Mouse (Mus musculus): Measurements from ENCODE around the gene Gtpbp2.

Gene Gtpbp2

DNA sequence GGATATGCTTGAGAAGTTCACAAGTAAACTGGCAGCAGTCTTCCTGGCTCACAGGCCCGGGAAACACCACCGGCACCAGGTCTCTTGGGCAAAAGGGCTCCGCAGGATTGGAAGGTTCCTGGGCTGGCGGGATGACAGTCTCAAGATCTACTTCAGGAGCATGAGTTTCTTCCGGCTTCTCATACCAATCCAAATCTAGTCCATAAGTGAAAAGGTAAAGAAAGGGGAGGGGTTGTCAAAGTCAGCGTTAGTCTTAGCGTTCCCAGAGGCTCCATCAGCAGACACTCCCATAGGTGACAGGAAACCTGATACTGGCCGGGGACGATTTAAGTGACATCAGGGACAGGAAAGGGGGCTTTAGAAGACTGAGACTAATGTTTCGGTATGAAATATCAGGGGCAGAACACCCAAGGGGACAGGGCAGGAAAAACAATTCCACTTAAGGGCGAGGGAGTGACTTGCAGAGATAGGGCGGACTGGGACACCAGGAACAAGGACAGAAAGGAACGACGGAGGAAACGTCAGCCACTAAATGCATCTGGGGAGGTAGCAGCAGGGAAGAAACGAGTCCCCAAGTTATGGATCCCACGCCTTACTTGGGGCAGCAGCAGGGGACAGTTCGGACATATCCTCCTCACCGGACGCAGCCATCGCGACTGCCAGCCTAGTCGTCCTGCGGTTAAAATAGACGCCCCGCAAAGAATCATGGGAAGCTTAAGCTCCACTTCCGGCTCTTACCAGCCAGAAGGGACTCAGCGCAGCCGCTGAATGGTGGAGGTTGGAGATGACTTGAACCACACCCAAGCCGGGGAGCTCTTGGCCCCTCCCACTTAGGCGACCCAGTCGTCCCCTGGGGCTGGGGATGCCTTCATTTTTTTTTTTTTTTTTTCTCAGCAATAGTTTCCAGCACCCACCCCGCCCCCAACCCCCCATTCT lies 7.7 kb upstream of the Gtpbp2 start, which contains the start of gene Mad2l1bp:
TSS of gene Mad2l1bp (minus strand) at position 707 of the 936 bp plus-strand sequence.
- DNase-seq (ENCODE audit: inconsistent age in 2 of 2, low spot score in 1 of 2) = peak; percentile 91 to 96

DNA sequence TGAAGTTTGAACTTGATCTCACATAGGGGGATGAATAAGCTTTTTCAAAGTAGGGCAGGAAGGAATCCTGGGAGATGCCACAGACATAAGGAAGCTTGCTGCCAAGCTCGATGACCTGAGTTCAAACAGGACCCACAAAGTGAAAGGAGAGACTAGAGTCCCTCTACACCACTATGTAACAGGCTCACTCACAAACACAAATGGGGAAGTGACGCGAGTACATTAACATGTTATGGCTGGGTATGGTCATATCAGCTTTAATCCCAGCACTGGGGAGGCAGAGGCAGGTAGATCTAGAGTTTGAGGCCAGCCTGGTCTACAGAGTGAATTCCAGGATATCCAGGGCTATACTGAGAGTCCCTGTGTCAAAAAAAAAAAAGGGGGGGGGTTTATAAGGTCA lies 6.5 kb upstream of the Gtpbp2 start:
- no peak for DNase-seq (ENCODE audit: inconsistent age in 2 of 2, low spot score in 1 of 2)

DNA sequence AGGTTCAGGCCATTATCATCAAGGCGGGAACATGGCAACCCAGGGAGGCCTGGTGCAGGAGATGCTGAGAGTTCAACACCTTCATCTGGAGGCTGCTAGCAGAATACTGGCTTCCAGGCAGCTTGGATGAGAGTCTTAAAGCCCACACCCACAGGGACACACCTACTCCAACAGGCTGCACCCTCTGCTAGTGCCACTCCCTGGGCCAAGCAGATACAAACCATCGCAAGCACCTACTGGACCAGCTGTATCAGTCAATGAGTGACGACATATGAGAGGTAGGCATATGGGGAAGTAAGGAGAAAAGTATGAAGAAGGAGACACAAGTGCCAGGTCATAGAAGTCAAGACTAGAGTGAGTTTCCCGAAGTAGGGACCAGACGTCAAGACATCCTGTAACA lies 4.2 kb upstream of the Gtpbp2 start:
- no peak for DNase-seq (ENCODE audit: inconsistent age in 2 of 2, low spot score in 1 of 2)

DNA sequence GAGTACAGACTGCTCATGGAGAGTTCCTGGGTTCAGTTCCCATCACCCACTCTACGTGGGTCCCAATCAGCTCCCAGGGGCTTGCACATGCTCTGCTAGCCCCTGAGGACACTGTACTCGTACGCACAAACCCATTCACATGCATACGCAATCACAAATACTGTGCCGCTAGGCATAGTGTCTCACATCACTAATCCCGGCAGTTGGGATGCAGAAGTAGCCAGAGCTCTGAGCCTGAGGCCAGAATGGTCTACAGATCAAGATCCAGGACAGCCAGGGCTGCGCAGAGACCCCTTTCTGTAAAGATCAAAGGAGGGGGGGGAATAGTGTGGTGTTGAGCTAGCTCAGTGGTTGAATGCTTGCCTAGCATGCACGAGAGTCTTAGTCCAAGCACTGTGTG lies 3.7 kb upstream of the Gtpbp2 start:
- DNase-seq (ENCODE audit: inconsistent age in 2 of 2, low spot score in 1 of 2) = no peak

DNA sequence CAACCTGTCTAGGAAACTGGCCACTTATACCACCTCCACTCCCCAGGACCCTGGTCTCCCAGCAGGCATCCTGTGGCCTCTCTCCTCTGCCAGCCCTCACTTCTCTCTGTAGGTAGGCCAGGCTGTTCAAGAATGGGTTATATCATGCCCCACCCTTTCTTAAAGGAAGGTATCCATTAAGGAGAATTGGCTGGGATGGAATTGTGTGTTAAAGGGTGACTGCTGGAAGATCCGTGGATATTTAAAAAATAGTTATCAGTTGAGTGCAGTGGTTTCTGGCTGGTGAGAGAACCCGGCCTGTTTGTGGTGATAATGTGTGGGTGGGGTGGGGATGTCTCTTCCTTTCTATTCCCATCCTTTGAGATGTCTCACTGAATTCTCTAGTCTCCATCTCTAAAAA lies 1.6 kb upstream of the Gtpbp2 start:
- peak in 1 of 2 experiments; percentile 52 for DNase-seq (ENCODE audit: inconsistent age in 2 of 2, low spot score in 1 of 2)

DNA sequence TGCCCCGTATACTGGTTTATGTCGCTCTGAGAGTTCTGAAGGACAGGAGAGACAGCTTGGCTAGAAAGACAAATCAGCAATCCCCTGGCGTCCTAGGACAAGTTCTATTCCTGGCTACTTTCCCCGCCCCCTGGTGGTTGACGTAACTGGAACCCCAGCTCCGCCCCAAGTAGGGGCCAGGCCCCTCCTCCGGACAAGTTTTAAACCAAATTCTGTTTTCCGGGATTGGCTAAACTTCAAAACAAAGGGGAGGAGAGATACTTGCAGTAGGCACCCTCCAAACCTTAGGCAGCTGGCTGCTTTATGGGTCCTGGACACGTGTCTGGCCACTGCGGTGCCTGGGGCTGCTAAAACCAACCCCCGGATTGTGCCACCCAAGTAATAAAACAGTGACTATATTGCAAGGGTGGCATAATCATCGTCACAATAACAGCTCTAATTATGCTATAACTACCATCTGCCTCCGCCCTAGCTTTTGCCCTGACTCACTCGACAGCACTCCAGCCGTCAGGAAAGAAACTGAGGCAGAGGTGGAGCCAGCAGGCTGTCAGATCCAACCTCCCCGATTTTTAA lies 656 bp upstream of the Gtpbp2 start:
- DNase-seq (ENCODE audit: inconsistent age in 2 of 2, low spot score in 1 of 2) = peak; percentile 96 to 99

DNA sequence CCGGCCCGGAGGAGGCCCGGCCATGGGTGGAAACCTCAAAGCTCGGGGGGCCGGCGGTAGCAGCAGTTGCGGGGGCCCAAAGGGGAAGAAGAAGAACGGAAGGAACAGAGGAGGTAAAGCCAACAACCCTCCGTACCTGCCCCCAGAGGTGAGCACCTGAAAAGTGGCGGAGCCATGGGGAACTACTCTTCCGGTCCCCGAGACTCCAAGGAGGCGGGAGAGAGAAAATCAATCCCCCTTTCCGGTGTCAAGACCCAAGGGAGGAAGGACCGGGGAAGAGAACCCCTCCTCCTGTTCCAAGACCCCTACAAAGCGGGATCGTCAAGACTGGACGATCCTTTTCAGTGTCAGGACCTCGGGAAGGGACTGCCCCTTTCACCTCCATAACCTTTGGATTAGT lies 347 bp downstream of the Gtpbp2 start:
- no peak for DNase-seq (ENCODE audit: inconsistent age in 2 of 2, low spot score in 1 of 2)

DNA sequence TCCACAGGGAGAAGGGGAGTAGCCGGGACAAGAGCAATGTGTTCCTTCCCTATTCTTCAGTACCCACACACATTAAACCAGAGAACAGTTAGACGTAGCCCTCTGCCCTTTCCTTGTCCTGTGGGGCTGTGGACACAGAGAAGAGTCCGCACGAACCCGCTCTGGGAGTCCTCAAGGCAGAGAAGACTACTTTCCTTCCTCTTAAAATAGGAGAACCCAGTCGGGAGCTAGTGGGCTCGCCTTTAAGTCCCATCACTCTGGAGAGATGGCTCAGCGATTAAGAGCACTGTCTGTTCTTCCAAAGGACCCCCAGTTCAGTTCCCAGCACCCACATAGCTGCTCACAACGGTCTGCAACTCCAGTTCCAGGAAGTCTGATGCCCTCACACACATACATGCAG lies 878 bp downstream of the Gtpbp2 start:
- DNase-seq (ENCODE audit: inconsistent age in 2 of 2, low spot score in 1 of 2) = no peak

DNA sequence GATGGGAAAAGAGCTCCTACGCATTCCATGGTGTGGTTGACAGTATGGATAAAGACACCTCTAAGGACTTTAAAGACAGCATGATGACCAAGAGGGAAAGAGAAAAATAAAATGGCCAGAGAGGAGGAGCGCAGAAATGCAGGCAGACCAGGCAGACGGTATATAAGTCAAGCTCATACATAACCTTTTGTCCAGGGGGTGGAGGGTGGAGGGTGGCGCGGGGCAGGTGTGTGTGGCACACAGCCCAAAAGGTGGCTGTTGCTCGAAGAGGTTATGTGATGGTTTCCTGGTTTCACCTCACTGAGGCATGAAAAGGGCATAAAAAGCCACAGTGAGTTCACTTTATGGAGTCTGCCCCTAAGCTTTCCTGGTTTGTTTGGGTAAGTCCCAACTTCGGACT lies 1.7 kb downstream of the Gtpbp2 start:
- no peak for DNase-seq (ENCODE audit: inconsistent age in 2 of 2, low spot score in 1 of 2)

DNA sequence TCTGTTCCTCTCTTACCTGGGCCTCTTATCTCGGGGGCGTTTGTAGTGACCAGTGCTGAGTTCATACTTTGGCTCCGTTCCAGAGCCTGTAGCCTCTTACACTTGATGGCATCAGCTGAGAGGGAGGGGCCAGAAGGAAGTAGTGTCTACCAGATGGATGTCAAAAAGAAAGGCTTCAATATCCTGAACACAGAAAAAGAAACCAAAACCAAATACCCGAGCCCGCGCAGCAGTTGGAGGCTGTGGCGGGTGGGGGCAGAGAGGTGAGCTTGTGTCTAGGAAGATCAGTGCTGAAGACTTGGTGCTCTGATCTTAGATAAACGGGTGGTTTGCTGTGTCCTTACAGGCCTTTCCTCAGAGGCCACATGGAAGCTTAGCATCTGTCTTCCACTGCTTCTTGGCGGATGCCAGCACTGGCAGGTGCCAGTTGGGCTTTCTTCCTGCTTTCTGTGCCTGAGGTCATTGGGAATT lies 2.2 kb downstream of the Gtpbp2 start:
- DNase-seq (ENCODE audit: inconsistent age in 2 of 2, low spot score in 1 of 2) = peak; percentile 51 to 80

DNA sequence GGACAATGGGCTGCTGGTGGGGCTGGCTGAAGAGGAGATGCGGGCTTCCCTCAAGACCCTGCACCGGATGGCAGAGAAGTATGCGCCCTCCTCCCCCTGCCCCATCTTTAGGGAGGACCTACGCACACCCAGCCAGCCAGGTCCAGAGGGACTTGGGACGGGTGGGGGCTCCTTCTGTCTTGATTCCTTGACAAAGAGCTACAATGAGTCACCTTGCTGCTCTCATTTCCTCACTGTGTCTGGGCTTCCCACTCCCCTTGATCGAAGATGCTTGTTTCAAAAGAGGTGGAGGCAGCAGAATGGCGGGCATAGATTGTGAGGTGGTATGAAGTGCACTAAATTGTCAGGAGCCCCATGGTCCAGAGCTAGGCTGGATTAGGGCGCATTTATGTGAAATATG lies 3.5 kb downstream of the Gtpbp2 start:
- no peak for DNase-seq (ENCODE audit: inconsistent age in 2 of 2, low spot score in 1 of 2)

DNA sequence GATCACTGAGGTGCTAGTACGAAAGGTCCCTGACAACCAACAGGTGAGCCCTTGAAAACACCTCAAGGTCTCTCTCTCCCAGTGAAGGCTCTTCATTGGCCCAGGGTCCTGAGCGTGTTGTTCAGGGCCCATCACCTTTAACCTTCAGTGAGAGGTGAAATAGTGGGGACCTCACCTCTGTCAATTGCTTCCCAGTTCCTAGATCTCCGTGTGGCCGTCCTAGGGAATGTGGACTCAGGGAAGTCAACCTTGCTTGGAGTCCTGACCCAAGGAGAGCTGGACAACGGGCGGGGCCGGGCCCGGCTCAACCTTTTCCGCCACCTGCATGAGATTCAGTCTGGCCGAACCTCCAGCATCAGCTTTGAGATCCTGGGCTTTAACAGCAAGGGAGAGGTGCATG lies 4.0 kb downstream of the Gtpbp2 start:
- DNase-seq (ENCODE audit: inconsistent age in 2 of 2, low spot score in 1 of 2) = no peak

DNA sequence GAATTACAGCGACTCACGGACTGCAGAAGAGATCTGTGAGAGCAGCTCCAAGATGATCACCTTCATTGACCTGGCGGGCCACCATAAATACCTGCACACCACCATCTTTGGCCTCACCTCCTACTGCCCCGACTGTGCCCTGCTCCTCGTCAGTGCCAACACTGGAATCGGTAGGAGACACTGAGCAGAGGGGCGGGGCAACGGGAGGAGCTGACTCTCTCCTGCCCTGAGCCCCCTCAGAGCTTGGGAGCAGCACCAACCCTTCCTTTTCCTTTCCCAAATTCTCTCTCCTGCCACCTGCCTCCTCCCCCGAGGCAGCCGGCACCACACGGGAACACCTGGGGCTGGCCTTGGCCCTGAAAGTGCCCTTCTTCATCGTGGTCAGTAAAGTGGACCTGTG lies 4.6 kb downstream of the Gtpbp2 start:
- DNase-seq (ENCODE audit: inconsistent age in 2 of 2, low spot score in 1 of 2) = no peak

DNA sequence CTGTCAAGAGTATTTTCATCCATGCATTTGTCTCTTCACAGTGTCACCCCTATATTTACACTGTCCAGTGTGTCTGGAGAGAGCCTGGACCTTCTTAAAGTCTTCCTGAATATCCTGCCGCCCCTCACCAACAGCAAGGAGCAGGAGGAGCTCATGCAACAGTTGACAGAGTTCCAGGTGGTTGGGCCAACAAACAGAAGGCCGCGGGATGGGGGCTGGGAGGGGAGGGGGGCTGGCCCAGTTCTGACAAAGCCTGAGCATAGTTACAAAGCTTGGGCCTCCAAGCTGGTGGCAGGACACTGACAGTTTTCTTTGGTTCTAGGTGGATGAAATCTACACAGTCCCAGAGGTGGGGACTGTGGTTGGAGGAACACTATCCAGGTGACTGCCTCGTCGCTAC lies 5.4 kb downstream of the Gtpbp2 start:
- DNase-seq (ENCODE audit: inconsistent age in 2 of 2, low spot score in 1 of 2) = no peak

DNA sequence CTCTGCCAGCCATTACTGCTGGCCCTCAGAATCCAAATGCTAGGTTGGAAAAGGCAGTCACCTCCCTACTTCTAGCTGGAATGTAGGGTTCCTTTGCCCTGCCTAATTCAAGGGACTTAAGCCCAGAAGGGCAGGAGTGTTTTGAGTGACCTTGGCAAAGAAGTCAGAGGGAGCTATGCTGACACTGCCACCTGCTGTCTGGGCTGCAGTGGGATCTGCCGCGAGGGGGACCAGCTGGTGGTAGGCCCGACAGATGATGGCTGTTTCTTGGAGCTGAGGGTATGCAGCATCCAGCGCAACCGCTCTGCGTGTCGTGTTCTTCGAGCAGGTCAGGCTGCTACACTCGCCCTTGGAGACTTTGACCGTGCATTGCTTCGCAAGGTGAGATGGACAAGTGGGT lies 6.2 kb downstream of the Gtpbp2 start:
- DNase-seq (ENCODE audit: inconsistent age in 2 of 2, low spot score in 1 of 2) = peak; percentile 57 to 84

DNA sequence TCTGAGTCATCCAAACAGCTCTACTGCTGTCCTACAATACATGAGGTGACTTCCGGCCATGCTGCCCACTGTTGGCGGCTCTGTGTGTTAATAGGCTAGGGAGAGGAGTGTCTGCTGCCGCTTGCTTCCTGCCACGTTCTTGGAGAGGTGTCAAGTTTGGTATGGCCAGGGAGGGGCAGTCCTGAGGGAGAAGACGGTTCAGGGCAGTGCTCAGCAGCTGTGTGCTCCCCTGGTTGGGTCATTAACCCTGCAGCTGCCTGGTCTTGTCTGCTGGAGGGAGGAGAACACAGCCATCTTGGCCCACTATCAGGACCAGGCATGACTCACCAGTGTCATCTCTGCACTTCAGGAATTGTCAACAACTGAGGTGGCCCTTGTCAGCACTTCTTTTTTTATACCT lies 7.5 kb downstream of the Gtpbp2 start:
- DNase-seq (ENCODE audit: inconsistent age in 2 of 2, low spot score in 1 of 2) = peak; percentile 30 to 56

DNA sequence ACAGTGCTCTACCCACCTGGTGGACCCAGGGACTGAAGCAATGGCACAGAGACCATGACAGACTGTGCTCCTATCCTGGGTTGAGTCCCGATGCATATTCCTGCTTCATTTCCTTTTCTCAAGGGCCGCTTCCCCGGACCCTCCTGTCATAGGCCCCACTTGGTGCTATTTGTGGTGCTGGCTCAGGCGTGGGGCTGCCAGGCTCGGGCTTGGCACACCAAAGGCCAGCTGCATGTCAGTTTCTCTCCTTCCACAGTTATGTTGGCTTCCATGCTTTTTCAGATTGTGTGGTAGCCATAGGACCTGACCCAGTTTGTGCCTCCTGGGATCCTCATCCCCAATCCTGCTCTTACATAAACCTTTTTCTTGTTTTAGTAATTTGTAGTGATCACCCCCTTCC lies 7.9 kb downstream of the Gtpbp2 start:
- no peak for DNase-seq (ENCODE audit: inconsistent age in 2 of 2, low spot score in 1 of 2)

DNA sequence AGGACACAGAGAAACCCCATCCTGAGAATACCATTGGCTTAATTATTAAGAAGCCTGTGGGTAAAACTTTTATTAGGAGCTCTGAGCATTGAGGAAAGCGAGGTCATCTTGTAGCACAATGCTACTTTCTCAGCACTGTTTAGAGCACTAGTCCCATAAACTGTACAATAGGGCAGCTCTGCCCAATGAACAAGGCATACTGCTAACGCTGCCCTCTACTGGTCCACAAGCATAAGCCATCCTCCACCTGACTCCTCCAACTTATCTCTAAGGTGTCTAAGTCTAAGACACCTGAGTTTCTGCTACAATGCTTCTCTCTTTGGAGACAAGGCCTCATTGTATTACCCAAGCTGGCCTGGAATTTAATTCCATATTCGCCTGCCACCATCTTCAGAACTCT lies 9.7 kb downstream of the Gtpbp2 start:
- peak in 1 of 2 experiments; percentile 71 for DNase-seq (ENCODE audit: inconsistent age in 2 of 2, low spot score in 1 of 2)

DNA sequence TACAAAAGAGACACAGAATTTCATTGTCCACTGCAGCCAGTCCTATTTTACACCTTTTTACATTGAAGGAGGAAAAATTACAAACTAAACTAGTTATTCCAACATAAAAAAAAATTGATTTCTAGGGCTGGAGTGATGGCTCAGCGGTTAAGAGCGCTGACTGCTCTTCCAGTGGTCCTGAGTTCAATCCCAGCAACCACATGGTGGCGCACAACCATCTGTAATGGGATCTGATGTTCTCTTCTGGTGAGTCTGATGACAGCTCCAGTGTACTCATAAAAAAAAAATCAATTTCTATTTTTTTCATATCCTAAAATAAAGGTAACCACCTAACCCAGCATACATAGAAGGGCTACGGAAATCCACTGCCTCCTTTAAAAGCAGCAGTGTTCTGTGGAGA lies 21.4 kb downstream of the Gtpbp2 start:
- DNase-seq (ENCODE audit: inconsistent age in 2 of 2, low spot score in 1 of 2) = peak; percentile 44 to 77

DNA sequence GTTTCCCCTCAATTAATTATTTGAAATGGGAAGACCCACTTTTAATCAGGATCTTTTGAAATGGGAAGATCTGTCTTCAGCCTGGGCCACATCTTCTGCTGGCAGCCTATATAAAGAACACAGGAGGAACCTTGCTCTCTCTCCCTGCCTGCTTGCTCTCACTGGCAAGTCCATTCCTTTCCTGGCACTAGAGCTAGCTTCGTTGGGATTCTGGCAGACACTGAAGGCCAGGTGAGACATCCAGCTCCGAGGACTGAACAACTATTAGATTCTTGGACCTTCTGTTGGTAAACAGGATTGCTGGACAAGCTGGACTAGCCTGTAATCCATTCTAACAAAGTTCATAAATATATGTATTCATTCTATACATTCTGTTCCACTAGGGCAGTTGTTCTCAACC lies 28.0 kb downstream of the Gtpbp2 start:
- peak in 1 of 2 experiments; percentile 69 for DNase-seq (ENCODE audit: inconsistent age in 2 of 2, low spot score in 1 of 2)

DNA sequence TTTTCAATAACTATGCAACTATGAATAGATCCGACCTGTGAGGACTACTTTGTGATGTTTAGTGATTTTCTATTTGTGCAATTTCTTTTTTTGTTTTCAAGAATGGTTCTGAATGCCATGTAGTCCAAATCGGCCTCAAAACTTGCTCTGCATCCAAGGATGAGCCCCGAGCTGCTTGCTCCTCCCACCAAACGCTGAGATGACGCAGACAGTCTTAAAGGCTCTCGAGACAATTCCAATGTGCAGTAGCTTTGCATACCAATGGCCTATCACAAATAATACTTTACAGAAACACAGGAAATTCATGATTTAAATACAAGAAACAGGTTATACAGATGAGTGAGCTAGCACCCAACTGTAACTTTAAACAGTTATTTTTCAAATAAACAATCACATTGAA lies 40.3 kb downstream of the Gtpbp2 start:
- DNase-seq (ENCODE audit: inconsistent age in 2 of 2, low spot score in 1 of 2) = peak; percentile 55 to 78

DNA sequence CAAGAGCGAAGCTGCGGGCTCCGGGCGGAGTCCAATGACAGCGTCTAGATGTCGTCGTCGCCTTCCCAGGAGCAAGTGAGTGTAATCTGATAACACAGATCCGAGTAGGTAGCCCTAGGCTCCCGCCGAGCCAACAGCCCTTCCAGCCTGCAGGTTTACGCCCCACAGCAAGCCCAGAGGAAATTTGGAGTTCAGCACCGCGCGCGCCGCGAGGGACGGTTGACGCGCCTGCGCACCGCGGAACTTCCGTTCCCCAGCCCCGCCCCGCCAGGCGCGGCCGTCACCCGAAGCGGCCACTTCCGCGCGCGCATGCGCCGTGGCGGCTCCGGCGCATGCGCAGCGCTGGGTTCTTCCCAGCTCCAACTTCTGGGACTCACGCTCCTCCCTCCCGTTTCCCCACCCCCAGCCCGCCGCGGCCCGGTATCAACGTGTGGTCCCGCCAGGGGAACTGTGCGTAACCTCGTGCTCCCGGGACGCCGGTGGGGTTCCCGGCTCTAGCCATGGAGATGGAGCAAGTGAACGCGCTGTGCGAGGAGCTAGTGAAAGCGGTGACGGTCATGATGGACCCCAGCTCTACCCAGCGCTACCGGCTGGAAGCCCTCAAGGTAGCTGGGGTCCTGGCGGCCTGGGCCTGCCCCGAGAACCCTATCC lies 41.7 kb downstream of the Gtpbp2 start, which contains the start of the genes Polh and Xpo5:
TSS of gene Polh (minus strand) at position 225 of the 651 bp plus-strand sequence.
TSS of gene Xpo5 (plus strand) at position 362 of the 651 bp plus-strand sequence.
- DNase-seq (ENCODE audit: inconsistent age in 2 of 2, low spot score in 1 of 2) = peak; percentile 96 to 97

Data from adrenal gland, adult (tissue).